Mouse (Mus musculus): ENCODE data around the gene Cmah. TPM values are rescaled to one million over a fixed set of nuclear protein-coding genes. Genes with fewer than 3 reads are reported as not detected.

Gene Cmah
- total RNA-seq, 4 experiments from 2014 or later, result 1.6 to 4.5 (median 3.2) TPM

DNA sequence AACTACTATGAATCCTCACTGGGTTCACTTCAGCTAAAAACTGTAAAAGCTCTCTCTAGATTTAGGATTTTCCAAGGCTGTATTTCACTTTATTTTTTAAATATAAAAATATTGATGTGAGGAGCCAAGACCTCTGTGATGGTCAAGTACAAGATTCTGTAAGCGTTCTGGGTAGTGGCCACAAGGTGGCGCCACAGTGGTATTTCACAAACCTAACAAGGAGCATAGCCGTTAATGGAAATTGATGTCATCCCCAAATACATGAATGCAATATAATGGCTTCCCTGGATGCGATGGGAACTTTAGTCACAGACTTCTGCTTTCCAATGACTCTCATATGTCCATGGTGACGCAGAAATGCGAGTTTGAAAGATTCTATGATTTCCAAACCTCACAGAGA is 191.7 kb downstream of the Cmah start:
- DNase-seq, result peak; percentile 29

DNA sequence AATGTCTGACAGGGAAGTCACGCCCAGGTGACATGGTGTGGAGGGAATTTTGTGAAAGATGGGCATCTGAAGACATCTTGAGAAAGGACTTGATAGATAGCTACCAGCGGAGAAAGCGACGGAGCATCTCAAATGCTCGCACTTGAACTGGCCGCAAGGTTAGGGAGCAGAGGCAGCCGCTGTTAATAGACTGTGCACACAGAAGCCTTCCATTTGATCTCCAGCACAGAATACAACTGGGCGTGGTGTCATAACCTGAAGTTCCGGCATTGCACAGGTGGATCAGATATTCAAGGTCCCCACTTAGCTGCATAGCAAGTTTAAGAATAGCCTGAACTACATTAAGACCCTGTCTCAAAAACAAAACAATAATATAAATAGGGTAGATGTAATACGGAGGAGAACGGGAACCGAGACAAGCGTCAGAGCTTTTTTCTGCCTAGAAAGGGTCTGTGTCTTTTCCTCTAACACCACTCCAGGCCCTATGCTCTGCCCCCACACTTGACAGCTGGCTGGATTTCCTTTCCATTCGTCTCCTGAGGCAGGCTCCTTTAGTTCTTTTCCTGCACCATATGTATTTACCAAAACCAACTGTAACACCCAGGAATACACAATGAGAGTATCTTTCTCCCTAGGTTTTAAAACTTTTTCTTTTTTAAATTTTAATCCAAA is 192.9 kb downstream of the Cmah start:
- no peak for DNase-seq

DNA sequence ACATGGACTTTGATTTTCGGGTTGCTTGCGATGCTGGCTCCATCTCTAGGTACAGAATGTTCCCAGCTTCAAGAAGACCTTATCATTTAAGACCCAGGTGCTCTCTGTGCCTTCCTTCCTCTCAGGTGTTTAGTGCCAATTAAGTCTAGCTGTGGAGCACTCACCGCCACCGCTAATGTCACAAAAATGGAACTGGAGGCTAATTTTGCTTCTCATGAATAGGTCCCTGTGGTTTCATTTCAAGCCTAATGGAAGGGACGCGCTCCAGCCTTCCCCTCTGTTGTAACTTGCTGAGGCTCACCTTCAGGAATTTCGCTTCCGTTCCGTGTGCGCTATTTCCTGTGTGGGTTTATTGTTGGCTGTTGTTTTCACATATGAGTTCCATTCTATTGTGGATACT is 193.6 kb downstream of the Cmah start:
- no peak for DNase-seq

DNA sequence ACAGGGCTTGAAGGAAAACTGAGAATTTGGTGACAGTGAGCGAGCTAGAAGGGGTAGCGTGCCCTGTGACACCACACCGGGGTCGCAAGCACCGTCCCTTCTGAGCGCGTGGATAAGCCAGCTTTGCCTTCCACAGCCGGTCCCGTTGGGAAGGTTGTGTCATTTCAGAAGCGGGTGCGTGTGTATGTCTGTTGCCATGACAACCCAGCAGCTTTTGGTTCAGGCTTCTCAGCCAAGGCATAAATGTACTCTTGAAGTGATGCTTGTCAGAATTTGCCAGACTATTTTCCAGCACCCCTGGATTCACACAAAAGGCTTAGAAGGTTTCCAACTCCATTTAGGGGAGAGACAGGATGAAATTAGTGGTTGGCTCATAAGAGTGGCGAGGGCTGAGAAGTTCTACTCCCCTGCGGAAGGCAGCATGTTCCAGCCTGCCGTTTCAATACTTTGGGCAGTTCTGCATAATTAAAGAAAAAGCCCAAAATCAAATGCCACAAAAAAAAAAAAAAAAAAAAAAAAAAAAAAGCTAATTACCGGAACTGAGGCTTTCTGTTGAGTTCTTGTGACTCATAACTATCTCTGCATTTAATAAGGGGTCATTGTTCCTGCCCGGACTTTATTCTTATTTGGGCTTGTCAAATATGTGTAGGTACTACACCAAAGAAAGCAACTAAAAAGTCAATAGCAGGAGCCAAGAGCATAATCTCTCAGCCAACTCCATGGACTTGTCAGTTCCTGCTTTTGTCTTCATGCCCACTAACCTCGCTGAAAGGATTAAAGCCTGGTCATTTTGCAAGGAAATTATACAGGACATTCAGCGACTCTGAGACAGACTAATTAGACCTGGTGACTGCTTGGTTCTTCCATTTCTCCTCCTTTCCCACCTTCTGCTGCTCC is 194.5 kb downstream of the Cmah start:
- DNase-seq, result no peak

DNA sequence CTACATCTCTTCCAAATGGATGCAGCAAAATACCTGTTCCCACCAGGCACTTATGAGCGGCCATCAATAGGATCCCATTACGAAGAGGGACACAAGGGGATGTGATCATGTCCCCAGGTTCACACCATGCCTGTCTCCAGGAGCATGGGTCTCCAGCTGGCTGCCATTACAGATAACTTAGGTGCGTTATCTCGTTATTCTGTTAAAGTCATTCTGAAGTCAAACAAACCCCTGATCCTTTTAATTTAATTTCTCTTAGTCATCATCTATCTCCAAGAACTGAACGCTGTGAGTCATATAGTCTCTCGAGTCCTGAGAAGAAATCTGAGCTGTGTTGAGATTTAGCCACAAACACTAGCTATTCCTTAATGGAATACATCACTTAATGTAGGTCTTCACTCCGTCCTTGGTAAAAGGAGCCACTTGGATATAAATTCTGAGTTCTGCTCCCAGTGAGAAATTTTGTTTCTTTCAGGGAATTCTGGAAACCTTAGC is 195.2 kb downstream of the Cmah start:
- DNase-seq, result no peak

DNA sequence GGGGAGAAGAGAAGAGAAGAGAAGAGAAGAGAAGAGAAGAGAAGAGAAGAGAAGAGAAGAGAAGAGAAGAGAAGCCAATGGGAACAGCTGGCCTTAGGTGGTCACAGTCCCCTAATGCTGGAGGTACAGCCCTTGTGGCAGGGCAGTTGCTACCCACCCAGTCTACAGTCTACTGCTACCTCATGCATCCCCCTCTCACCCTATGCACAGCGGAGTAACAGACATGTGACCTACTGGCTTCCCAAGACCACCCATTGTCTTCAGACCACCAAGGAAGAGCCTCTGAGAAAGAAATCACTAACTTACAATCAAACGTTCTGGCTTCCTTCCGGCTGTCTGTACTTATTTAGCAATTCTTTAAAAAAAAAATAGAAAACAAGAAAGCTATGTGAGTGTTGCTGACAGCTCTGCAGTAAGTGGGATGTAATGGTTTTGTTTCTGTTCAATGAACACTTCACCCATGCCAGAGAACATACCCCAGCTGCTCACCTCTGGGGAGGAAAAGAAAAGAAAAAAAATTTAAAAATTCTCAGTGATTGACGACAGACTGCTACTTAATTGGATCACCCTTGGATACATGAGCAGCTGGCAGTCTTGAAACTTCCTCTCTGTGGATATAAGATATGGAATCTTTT is 196.5 kb downstream of the Cmah start:
- DNase-seq, result no peak

DNA sequence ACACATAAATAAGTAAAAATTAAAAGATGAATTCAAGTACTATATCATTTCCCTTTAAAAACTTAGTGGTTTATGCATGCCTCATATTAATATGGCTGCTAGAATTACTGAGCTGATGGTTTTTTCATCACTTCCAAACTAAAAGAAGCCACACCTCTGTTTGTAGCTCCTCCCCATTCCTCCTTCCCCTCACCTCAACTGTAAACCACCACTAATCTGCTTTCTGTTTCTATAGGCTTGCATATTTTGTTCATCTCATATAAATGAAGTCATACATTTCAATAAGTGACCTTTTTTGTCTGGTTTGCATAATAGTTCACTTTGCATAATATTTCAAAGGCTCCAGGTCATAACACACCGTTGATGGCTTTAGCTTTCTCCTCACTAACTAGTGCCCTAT is 197.3 kb downstream of the Cmah start:
- DNase-seq, result no peak

DNA sequence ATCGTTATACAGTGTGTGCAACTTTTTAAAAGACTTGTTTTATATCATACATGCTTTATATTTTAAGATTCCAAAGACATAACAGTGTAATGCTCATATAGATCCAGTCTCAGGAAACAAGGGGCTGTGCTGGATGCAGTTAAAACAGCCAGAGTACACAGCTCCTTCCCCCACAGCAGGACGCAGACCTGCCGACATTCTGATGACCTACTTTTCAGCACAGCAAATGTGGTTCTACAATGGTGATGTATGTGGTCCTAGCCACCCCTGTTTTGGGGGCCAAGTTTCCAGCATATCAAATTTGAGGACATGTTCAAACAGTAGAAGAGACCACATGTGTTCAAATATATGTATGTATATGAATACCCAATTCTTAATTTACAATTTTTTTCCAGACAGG is 198.3 kb downstream of the Cmah start:
- DNase-seq, result no peak

DNA sequence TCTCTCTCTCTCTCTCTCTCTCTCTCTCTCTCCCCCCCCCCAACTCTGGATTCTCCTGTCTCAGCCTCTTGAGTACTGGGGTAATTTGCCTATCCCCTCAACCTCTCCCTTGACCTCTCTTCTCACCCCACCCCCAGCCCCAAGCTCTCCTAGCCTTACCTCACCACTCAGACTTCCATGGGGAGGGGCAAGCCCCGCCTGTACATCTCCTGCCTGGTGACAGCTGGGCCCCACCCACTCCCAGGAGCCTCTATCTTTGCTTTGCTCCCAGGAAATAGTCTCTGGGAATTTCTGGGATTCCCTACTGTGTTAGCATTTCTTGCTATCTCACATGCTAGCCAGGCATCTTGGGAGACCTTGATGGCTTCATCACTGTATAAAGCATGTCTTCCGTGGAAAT is 199.7 kb downstream of the Cmah start:
- DNase-seq, result no peak

Other genes with a start within 250 kb of the Cmah start
- 100 to 1,000 TPM in 1 of 4 experiments, 10 to 100 TPM in 3; 52.8 to 101 (median 64.1) TPM for gene Carmil1, start 46.6 kb upstream of the Cmah start, total RNA-seq (2022)